Mouse (Mus musculus): ENCODE measurements at regions not wholly inside any gene's neighbourhood (a gene's known extent, or its start where the extent isn't known, plus 50 kb on each side); places are given as distances from the start of the nearest gene placed in this dataset.

- Histone ChIP-seq H3K27ac (ENCODE audit: control insufficient read depth, insufficient read depth, low read depth, low read length, poor library complexity) (no peak overlapping the region), H3K4me3 (replicated peaks; ENCODE audit: control insufficient read depth, low read depth, low read length) (no peak overlapping the region), H3K4me1 (ENCODE audit: control insufficient read depth, insufficient read depth, low read length) (no peaks in the 10 kb centered on the region; the same call in 1 of the 2 replicates)
- TF ChIP-seq POLR2A (IDR thresholded peaks at IDR 0.05; ENCODE audit: borderline replicate concordance, control insufficient read depth, low read depth, low read length), result no peak
- TF ChIP-seq CTCF (IDR thresholded peaks at IDR 0.05; ENCODE audit: control insufficient read depth, insufficient read depth, low read length), result no peak
- WGBS, result 79% methylated on average over 4 of the region's 4 CpGs
These were observed 114.1 kb downstream of the Zfp706 start for GRCm38 (mm10) chr15:36893407-36893969.

- H3K4me1 ChIP-seq (ENCODE audit: control insufficient read depth, insufficient read depth, low read length), result no peaks in the 10 kb centered on the region; the same call in 1 of the 2 replicates
- no peak for TF ChIP-seq CTCF (IDR thresholded peaks at IDR 0.05; ENCODE audit: control insufficient read depth, insufficient read depth, low read length)
- TF ChIP-seq POLR2A (IDR thresholded peaks at IDR 0.05; ENCODE audit: borderline replicate concordance, control insufficient read depth, low read depth, low read length), result no peak
- WGBS, result 68% methylated on average over 15 of the region's 15 CpGs
- no peak overlapping the region for H3K4me3 ChIP-seq (replicated peaks; ENCODE audit: control insufficient read depth, low read depth, low read length)
- H3K27ac ChIP-seq (ENCODE audit: control insufficient read depth, insufficient read depth, low read depth, low read length, poor library complexity), result no peak overlapping the region
These were observed 114.9 kb downstream of the Zfp706 start for GRCm38 (mm10) chr15:36892576-36893205.

- Histone ChIP-seq H3K4me3 (replicated peaks; ENCODE audit: control insufficient read depth, low read depth, low read length) (no peak overlapping the region), H3K4me1 (ENCODE audit: control insufficient read depth, insufficient read depth, low read length) (no peaks in the 10 kb centered on the region; the same call in 1 of the 2 replicates), H3K27ac (ENCODE audit: control insufficient read depth, insufficient read depth, low read depth, low read length, poor library complexity) (no peak overlapping the region)
- WGBS, result 76% methylated on average over 12 of the region's 12 CpGs
- TF ChIP-seq CTCF (IDR thresholded peaks at IDR 0.05; ENCODE audit: control insufficient read depth, insufficient read depth, low read length) (no peak), POLR2A (IDR thresholded peaks at IDR 0.05; ENCODE audit: borderline replicate concordance, control insufficient read depth, low read depth, low read length) (no peak)
These were observed 115.7 kb downstream of the Zfp706 start for GRCm38 (mm10) chr15:36891851-36892250.

GRCm38 (mm10) chr15:36891296-36891695, 116.3 kb downstream of the Zfp706 start:
- no peaks in the 10 kb centered on the region; the same call in 1 of the 2 replicates for H3K4me1 ChIP-seq (ENCODE audit: control insufficient read depth, insufficient read depth, low read length)
- WGBS, result 60% methylated on average over 1 of the region's 1 CpGs
- TF ChIP-seq POLR2A (IDR thresholded peaks at IDR 0.05; ENCODE audit: borderline replicate concordance, control insufficient read depth, low read depth, low read length) (no peak), CTCF (IDR thresholded peaks at IDR 0.05; ENCODE audit: control insufficient read depth, insufficient read depth, low read length) (no peak)
- H3K27ac ChIP-seq (ENCODE audit: control insufficient read depth, insufficient read depth, low read depth, low read length, poor library complexity), result no peak overlapping the region
- no peak overlapping the region for H3K4me3 ChIP-seq (replicated peaks; ENCODE audit: control insufficient read depth, low read depth, low read length)

GRCm38 (mm10) chr15:36889072-36889471, 118.5 kb downstream of the Zfp706 start:
- H3K4me1 ChIP-seq (ENCODE audit: control insufficient read depth, insufficient read depth, low read length), result no peaks in the 10 kb centered on the region
- H3K27ac ChIP-seq (ENCODE audit: control insufficient read depth, insufficient read depth, low read depth, low read length, poor library complexity), result no peak overlapping the region
- WGBS, result 79% methylated on average over 3 of the region's 3 CpGs
- no peak overlapping the region for H3K4me3 ChIP-seq (replicated peaks; ENCODE audit: control insufficient read depth, low read depth, low read length)
- TF ChIP-seq CTCF (IDR thresholded peaks at IDR 0.05; ENCODE audit: control insufficient read depth, insufficient read depth, low read length) (no peak), POLR2A (IDR thresholded peaks at IDR 0.05; ENCODE audit: borderline replicate concordance, control insufficient read depth, low read depth, low read length) (no peak)

GRCm38 (mm10) chr15:36888351-36889069, 119.1 kb downstream of the Zfp706 start:
- no peak overlapping the region for H3K4me3 ChIP-seq (replicated peaks; ENCODE audit: control insufficient read depth, low read depth, low read length)
- no peak overlapping the region for H3K27ac ChIP-seq (ENCODE audit: control insufficient read depth, insufficient read depth, low read depth, low read length, poor library complexity)
- 65% methylated on average over 11 of the region's 11 CpGs for WGBS
- no peaks in the 10 kb centered on the region for H3K4me1 ChIP-seq (ENCODE audit: control insufficient read depth, insufficient read depth, low read length)
- TF ChIP-seq POLR2A (IDR thresholded peaks at IDR 0.05; ENCODE audit: borderline replicate concordance, control insufficient read depth, low read depth, low read length), result no peak
- no peak for TF ChIP-seq CTCF (IDR thresholded peaks at IDR 0.05; ENCODE audit: control insufficient read depth, insufficient read depth, low read length)

GRCm38 (mm10) chr15:36884671-36885365, 122.8 kb downstream of the Zfp706 start:
- Histone ChIP-seq H3K27ac (ENCODE audit: control insufficient read depth, insufficient read depth, low read depth, low read length, poor library complexity) (no peak overlapping the region), H3K4me1 (ENCODE audit: control insufficient read depth, insufficient read depth, low read length) (no peaks in the 10 kb centered on the region; the same call in 1 of the 2 replicates), H3K4me3 (replicated peaks; ENCODE audit: control insufficient read depth, low read depth, low read length) (no peak overlapping the region)
- WGBS, result 86% methylated on average over 11 of the region's 11 CpGs
- no peak for TF ChIP-seq CTCF (IDR thresholded peaks at IDR 0.05; ENCODE audit: control insufficient read depth, insufficient read depth, low read length)
- no peak for TF ChIP-seq POLR2A (IDR thresholded peaks at IDR 0.05; ENCODE audit: borderline replicate concordance, control insufficient read depth, low read depth, low read length)

- 80% methylated on average over 3 of the region's 3 CpGs for WGBS
- no peak for TF ChIP-seq POLR2A (IDR thresholded peaks at IDR 0.05; ENCODE audit: borderline replicate concordance, control insufficient read depth, low read depth, low read length)
- no peak for TF ChIP-seq CTCF (IDR thresholded peaks at IDR 0.05; ENCODE audit: control insufficient read depth, insufficient read depth, low read length)
- Histone ChIP-seq H3K4me1 (ENCODE audit: control insufficient read depth, insufficient read depth, low read length) (peaks cover 4% of the 10 kb centered on the region), H3K27ac (ENCODE audit: control insufficient read depth, insufficient read depth, low read depth, low read length, poor library complexity) (no peak overlapping the region), H3K4me3 (replicated peaks; ENCODE audit: control insufficient read depth, low read depth, low read length) (no peak overlapping the region)
These were observed 123.5 kb downstream of the Zfp706 start for GRCm38 (mm10) chr15:36884074-36884473.

All from bone marrow, adult 2 months (tissue).